Mouse (Mus musculus): ENCODE measurements at regions not wholly inside any gene's neighbourhood (a gene's known extent, or its start where the extent isn't known, plus 50 kb on each side); places are given as distances from the start of the nearest gene placed in this dataset.

- DNase-seq (ENCODE audit: low spot score): no peak
These were observed 61.0 kb upstream of the Ptpn3 start for GRCm38 (mm10) chr4:57362652-57363051.

GRCm38 (mm10) chr4:57369736-57370373 lies 64.2 kb upstream of the Palm2 start:
- peak; percentile 90 for DNase-seq (ENCODE audit: low spot score)

GRCm38 (mm10) chr4:57377872-57378271 lies 56.2 kb upstream of the Palm2 start:
- DNase-seq (ENCODE audit: low spot score): no peak

- no peak for DNase-seq (ENCODE audit: low spot score)
These were observed 53.8 kb upstream of the Palm2 start for GRCm38 (mm10) chr4:57380063-57380800.

GRCm38 (mm10) chr4:57381306-57381705 lies 52.7 kb upstream of the Palm2 start:
- DNase-seq (ENCODE audit: low spot score): no peak

Measured in testis, postnatal 10 days (tissue).